Mouse (Mus musculus): ENCODE results near the gene Ccdc40. TPM values are rescaled to one million over a fixed set of nuclear protein-coding genes. Genes with fewer than 3 reads are reported as not detected.
A peak's percentile ranks its signal among the peaks of the same experiment; 100 is the strongest.

The Ccdc40 gene
- polyA plus RNA-seq, 1 experiment from 2014 or later, result 6.1 TPM

GRCm38 (mm10) chr11:119186989-119187799 is 41.2 kb upstream of the Ccdc40 start:
- WGBS, result 39% methylated on average over 25 of the region's 25 CpGs
- no peaks in the 10 kb centered on the region for H3K36me3 ChIP-seq (ENCODE audit: insufficient read depth, low read length)
- DNase-seq (ENCODE audit: low spot score), result peak; percentile 86
- no peaks in the 10 kb centered on the region for H3K27me3 ChIP-seq (replicated peaks; ENCODE audit: insufficient read depth, low read length)
- no peak overlapping the region for H3K27ac ChIP-seq (ENCODE audit: low read length)
- TF ChIP-seq CTCF (IDR thresholded peaks at IDR 0.05) (peak; percentile 86), EP300 (IDR thresholded peaks at IDR 0.05) (no peak)
- H3K9ac ChIP-seq (replicated peaks; ENCODE audit: low read depth), result no peak overlapping the region
- H3K9me3 ChIP-seq (ENCODE audit: low read length), result no peaks in the 10 kb centered on the region
- H3K4me1 ChIP-seq (ENCODE audit: insufficient read depth, low read depth, low read length), result peaks cover 6% of the 10 kb centered on the region; the same call in 1 of the 2 replicates
- H3K4me3 ChIP-seq (ENCODE audit: low read depth, low read length), result no peak overlapping the region
- peak; percentile 51 for ATAC-seq
- no peak overlapping the region for H3K4me2 ChIP-seq (replicated peaks; ENCODE audit: low read depth, low read length)

- WGBS, result 65% methylated on average over 10 of the region's 10 CpGs
Measured at GRCm38 (mm10) chr11:119187800-119188197, 40.6 kb upstream of the Ccdc40 start.

GRCm38 (mm10) chr11:119188389-119188788 is 40.0 kb upstream of the Ccdc40 start:
- Histone ChIP-seq H3K27me3 (replicated peaks; ENCODE audit: insufficient read depth, low read length) (no peaks in the 10 kb centered on the region), H3K9ac (replicated peaks; ENCODE audit: low read depth) (no peak overlapping the region), H3K4me3 (ENCODE audit: low read depth, low read length) (no peak overlapping the region), H3K4me2 (replicated peaks; ENCODE audit: low read depth, low read length) (no peak overlapping the region), H3K27ac (ENCODE audit: low read length) (no peak overlapping the region), H3K9me3 (ENCODE audit: low read length) (no peaks in the 10 kb centered on the region), H3K36me3 (ENCODE audit: insufficient read depth, low read length) (no peaks in the 10 kb centered on the region), H3K4me1 (ENCODE audit: insufficient read depth, low read depth, low read length) (peaks cover 6% of the 10 kb centered on the region; the same call in 1 of the 2 replicates)
- TF ChIP-seq CTCF (IDR thresholded peaks at IDR 0.05) (no peak), EP300 (IDR thresholded peaks at IDR 0.05) (no peak)
- ATAC-seq (peak; percentile 39), DNase-seq (ENCODE audit: low spot score) (peak; percentile 73)
- 21% methylated on average over 6 of the region's 6 CpGs for WGBS

More at GRCm38 (mm10) chr11:119187800-119188197, 40.6 kb upstream of the Ccdc40 start:
- ATAC-seq (no peak), DNase-seq (ENCODE audit: low spot score) (no peak)
- H3K27me3 ChIP-seq (replicated peaks; ENCODE audit: insufficient read depth, low read length), result no peaks in the 10 kb centered on the region
- TF ChIP-seq CTCF (IDR thresholded peaks at IDR 0.05) (no peak), EP300 (IDR thresholded peaks at IDR 0.05) (no peak)
- H3K4me2 ChIP-seq (replicated peaks; ENCODE audit: low read depth, low read length), result no peak overlapping the region
- H3K4me3 ChIP-seq (ENCODE audit: low read depth, low read length), result no peak overlapping the region
- H3K9ac ChIP-seq (replicated peaks; ENCODE audit: low read depth), result no peak overlapping the region
- no peaks in the 10 kb centered on the region for H3K9me3 ChIP-seq (ENCODE audit: low read length)
- H3K27ac ChIP-seq (ENCODE audit: low read length), result no peak overlapping the region
- H3K4me1 ChIP-seq (ENCODE audit: insufficient read depth, low read depth, low read length), result peaks cover 6% of the 10 kb centered on the region; the same call in 1 of the 2 replicates
- no peaks in the 10 kb centered on the region for H3K36me3 ChIP-seq (ENCODE audit: insufficient read depth, low read length)

GRCm38 (mm10) chr11:119189319-119189718 is 39.1 kb upstream of the Ccdc40 start:
- TF ChIP-seq CTCF (IDR thresholded peaks at IDR 0.05) (no peak), EP300 (IDR thresholded peaks at IDR 0.05) (no peak)
- Histone ChIP-seq H3K9ac (replicated peaks; ENCODE audit: low read depth) (no peak overlapping the region), H3K27ac (ENCODE audit: low read length) (no peak overlapping the region), H3K27me3 (replicated peaks; ENCODE audit: insufficient read depth, low read length) (no peaks in the 10 kb centered on the region), H3K4me3 (ENCODE audit: low read depth, low read length) (no peak overlapping the region), H3K36me3 (ENCODE audit: insufficient read depth, low read length) (no peaks in the 10 kb centered on the region), H3K4me1 (ENCODE audit: insufficient read depth, low read depth, low read length) (peaks cover 6% of the 10 kb centered on the region; the same call in 1 of the 2 replicates), H3K9me3 (ENCODE audit: low read length) (no peaks in the 10 kb centered on the region), H3K4me2 (replicated peaks; ENCODE audit: low read depth, low read length) (no peak overlapping the region)
- DNase-seq (ENCODE audit: low spot score), result no peak
- WGBS, result 94% methylated on average over 3 of the region's 3 CpGs
- ATAC-seq, result no peak

- peaks cover 6% of the 10 kb centered on the region; the same call in 1 of the 2 replicates for H3K4me1 ChIP-seq (ENCODE audit: insufficient read depth, low read depth, low read length)
- no peak overlapping the region for H3K27ac ChIP-seq (ENCODE audit: low read length)
- no peaks in the 10 kb centered on the region for H3K36me3 ChIP-seq (ENCODE audit: insufficient read depth, low read length)
- no peaks in the 10 kb centered on the region for H3K9me3 ChIP-seq (ENCODE audit: low read length)
- no peaks in the 10 kb centered on the region for H3K27me3 ChIP-seq (replicated peaks; ENCODE audit: insufficient read depth, low read length)
- TF ChIP-seq CTCF (IDR thresholded peaks at IDR 0.05) (peak; percentile 89), EP300 (IDR thresholded peaks at IDR 0.05) (no peak)
- DNase-seq (ENCODE audit: low spot score) (peak; percentile 94), ATAC-seq (peak; percentile 75)
- H3K9ac ChIP-seq (replicated peaks; ENCODE audit: low read depth), result no peak overlapping the region
- no peak overlapping the region for H3K4me3 ChIP-seq (ENCODE audit: low read depth, low read length)
- 17% methylated on average over 11 of the region's 11 CpGs for WGBS
- H3K4me2 ChIP-seq (replicated peaks; ENCODE audit: low read depth, low read length), result no peak overlapping the region
Measured at GRCm38 (mm10) chr11:119190498-119190897, 37.9 kb upstream of the Ccdc40 start.

- no peak for ATAC-seq
- Histone ChIP-seq H3K27ac (ENCODE audit: low read length) (no peak overlapping the region), H3K9me3 (ENCODE audit: low read length) (no peaks in the 10 kb centered on the region), H3K4me2 (replicated peaks; ENCODE audit: low read depth, low read length) (no peak overlapping the region), H3K4me3 (ENCODE audit: low read depth, low read length) (no peak overlapping the region), H3K27me3 (replicated peaks; ENCODE audit: insufficient read depth, low read length) (no peaks in the 10 kb centered on the region), H3K36me3 (ENCODE audit: insufficient read depth, low read length) (no peaks in the 10 kb centered on the region), H3K9ac (replicated peaks; ENCODE audit: low read depth) (no peak overlapping the region), H3K4me1 (ENCODE audit: insufficient read depth, low read depth, low read length) (peaks cover 6% of the 10 kb centered on the region; the same call in 1 of the 2 replicates)
- no peak for DNase-seq (ENCODE audit: low spot score)
- WGBS, result 73% methylated on average over 9 of the region's 9 CpGs
- TF ChIP-seq EP300 (IDR thresholded peaks at IDR 0.05) (no peak), CTCF (IDR thresholded peaks at IDR 0.05) (no peak)
Measured at GRCm38 (mm10) chr11:119191606-119192081, 36.7 kb upstream of the Ccdc40 start.
